ENCODE assay signal across 8 mouse cellular contexts in the genomic region with DNA sequence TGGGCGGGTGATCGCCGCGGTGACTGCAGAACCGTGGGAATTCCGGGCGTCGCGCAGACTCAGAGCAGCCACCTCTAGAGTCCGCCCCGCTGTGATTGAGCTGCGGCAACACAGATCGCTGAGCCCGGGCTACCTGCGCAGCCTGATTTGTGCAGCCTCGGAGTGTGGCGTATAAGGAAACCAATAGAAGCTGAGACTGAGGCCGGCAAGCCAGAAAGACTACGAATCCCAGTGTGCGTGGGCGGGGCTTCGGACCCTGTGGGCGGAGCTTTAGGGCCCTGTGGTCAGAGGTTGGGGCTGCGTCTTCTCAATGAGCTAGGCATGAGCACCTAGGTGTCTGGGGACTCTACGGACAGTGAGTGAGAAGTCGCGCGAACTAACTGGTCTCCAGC. TPM values are rescaled to one million over a fixed set of nuclear protein-coding genes. Genes with fewer than 3 reads are reported as not detected.
DNase-seq lines count a peak whose midpoint lies in the region; ATAC-seq and TF ChIP-seq lines count a peak whose summit lies in the region.

A gene (minus strand): TSS at position 182 of the 392 bp plus-strand sequence.

- no peaks in the 10 kb centered on the region for H3K36me3 ChIP-seq in E14TG2a.4 (ENCODE audit: insufficient read depth, low read length)
- H3K36me3 ChIP-seq in forebrain, embryonic 13.5 days (ENCODE audit: poor library complexity, severe bottlenecking): no peaks in the 10 kb centered on the region
- no peaks in the 10 kb centered on the region for H3K36me3 ChIP-seq in liver, postnatal 0 days (replicated peaks; ENCODE audit: insufficient read depth, low read length)
- no peaks in the 10 kb centered on the region for H3K36me3 ChIP-seq in neural tube, embryonic 14.5 days (ENCODE audit: control insufficient read depth, insufficient read depth, low read length)

- no peak for TF ChIP-seq EP300 in liver, postnatal 0 days (IDR thresholded peaks at IDR 0.05; ENCODE audit: low read depth)

- DNase-seq in c-Kit-positive CD71-positive TER-119-positive erythroid progenitor cells, embryonic 14.5 days (ENCODE audit: low spot score): peak; percentile 92
- DNase-seq in heart, postnatal 10 days: peak; percentile 99
- DNase-seq in large intestine, adult 2 months (ENCODE audit: low read depth, low spot score): peak; percentile 95
- peak; percentile 95 for DNase-seq in liver, postnatal 0 days
- DNase-seq in testis, postnatal 10 days (ENCODE audit: low spot score): peak; percentile 99

- intact Hi-C loops in heart, postnatal 10 days (cut with DNase I): no loop called here

- H3K27me3 ChIP-seq in E14TG2a.4 (ENCODE audit: insufficient read depth, low read length): peaks cover 11% of the 10 kb centered on the region
- no peaks in the 10 kb centered on the region for H3K27me3 ChIP-seq in forebrain, embryonic 13.5 days
- H3K27me3 ChIP-seq in liver, postnatal 0 days (ENCODE audit: insufficient read depth, low read length): no peaks in the 10 kb centered on the region
- no peaks in the 10 kb centered on the region for H3K27me3 ChIP-seq in neural tube, embryonic 14.5 days (ENCODE audit: control insufficient read depth, insufficient read depth, low read length)

- peak within 1 kb of the TSS; percentile 72 for H3K9ac ChIP-seq in forebrain, embryonic 13.5 days
- peak within 1 kb of the TSS; percentile 63 for H3K9ac ChIP-seq in liver, postnatal 0 days (replicated peaks)
- peak within 1 kb of the TSS; percentile 60 for H3K9ac ChIP-seq in neural tube, embryonic 14.5 days (replicated peaks; ENCODE audit: low read depth, low read length)

- peak within 1 kb of the TSS; percentile 87 for H3K4me3 ChIP-seq in E14TG2a.4 (replicated peaks; ENCODE audit: low read length)
- peak within 1 kb of the TSS; percentile 68 for H3K4me3 ChIP-seq in forebrain, embryonic 13.5 days
- peak within 1 kb of the TSS; percentile 56 for H3K4me3 ChIP-seq in liver, postnatal 0 days (ENCODE audit: low read depth, low read length)
- H3K4me3 ChIP-seq in neural tube, embryonic 14.5 days (ENCODE audit: low read depth, low read length): peak within 1 kb of the TSS; percentile 45

- peaks cover 27% of the 10 kb centered on the region for H3K4me1 ChIP-seq in E14TG2a.4 (replicated peaks; ENCODE audit: low read depth, low read length)
- H3K4me1 ChIP-seq in forebrain, embryonic 13.5 days: peaks cover 13% of the 10 kb centered on the region
- no peaks in the 10 kb centered on the region; the same call in 1 of the 2 replicates for H3K4me1 ChIP-seq in liver, postnatal 0 days (ENCODE audit: insufficient read depth)
- peaks cover 8% of the 10 kb centered on the region; the same call in 1 of the 2 replicates for H3K4me1 ChIP-seq in neural tube, embryonic 14.5 days (ENCODE audit: control insufficient read depth, insufficient read depth, low read length)

- no peak within 1 kb of the TSS; the same call in 1 of the 2 replicates for H3K27ac ChIP-seq in forebrain, embryonic 13.5 days
- H3K27ac ChIP-seq in liver, postnatal 0 days (ENCODE audit: low read depth): peak within 1 kb of the TSS; percentile 41
- peak within 1 kb of the TSS; percentile 1; the same call in 1 of the 2 replicates for H3K27ac ChIP-seq in neural tube, embryonic 14.5 days (ENCODE audit: low read depth, low read length)

- H3K9me3 ChIP-seq in E14TG2a.4 (ENCODE audit: low read length): no peaks in the 10 kb centered on the region
- no peaks in the 10 kb centered on the region for H3K9me3 ChIP-seq in forebrain, embryonic 13.5 days (replicated peaks)
- H3K9me3 ChIP-seq in liver, postnatal 0 days (ENCODE audit: low read length): no peaks in the 10 kb centered on the region
- no peaks in the 10 kb centered on the region for H3K9me3 ChIP-seq in neural tube, embryonic 14.5 days (ENCODE audit: control insufficient read depth, low read length)

- ATAC-seq in forebrain, embryonic 13.5 days: peak; percentile 100
- ATAC-seq in liver, postnatal 0 days: peak; percentile 98
- ATAC-seq in neural tube, embryonic 14.5 days (ENCODE audit: low read depth): peak; percentile 100

- H3K4me2 ChIP-seq in forebrain, embryonic 13.5 days: peak within 1 kb of the TSS; percentile 68
- peak within 1 kb of the TSS; percentile 70 for H3K4me2 ChIP-seq in liver, postnatal 0 days (ENCODE audit: low read depth, low read length)
- H3K4me2 ChIP-seq in neural tube, embryonic 14.5 days (ENCODE audit: low read depth, low read length): peak within 1 kb of the TSS; percentile 66

- WGBS in forebrain, embryonic 13.5 days: 0% methylated on average over 28 of the region's 28 CpGs
- WGBS in large intestine, adult 2 months: under 1% methylated on average over 28 of the region's 28 CpGs
- under 1% methylated on average over 28 of the region's 28 CpGs for WGBS in liver, postnatal 0 days (ENCODE audit: insufficient replicate concordance)
- WGBS in neural tube, embryonic 14.5 days: under 1% methylated on average over 28 of the region's 28 CpGs

- TF ChIP-seq CTCF in E14TG2a.4 (conservative IDR thresholded peaks at IDR 0.05; ENCODE audit: low read length): no peak
- TF ChIP-seq CTCF in liver, postnatal 0 days (IDR thresholded peaks at IDR 0.05; ENCODE audit: low read depth): no peak

RNA-seq across cellular contexts. Expression of the gene that starts here (rescaled TPM):
- 47.9 and 48.4 TPM in 2 replicates for polyA plus RNA-seq in forebrain, embryonic 13.5 days (2015; fragmentation: Nextera tagmentation; extraction: Ambion mirVana)
- 10 to 100 TPM; 93.2 to 94.9 TPM for total RNA-seq in heart, postnatal 10 days (2021)
- polyA plus RNA-seq in large intestine, adult 2 months (2012; rRNA removed): 91.8 and 104 TPM in 2 replicates
- 140 and 142 TPM in 2 replicates for polyA plus RNA-seq in liver, postnatal 0 days (2015; fragmentation: Nextera tagmentation; extraction: Ambion mirVana)
- 104 and 111 TPM in 2 replicates for polyA plus RNA-seq in neural tube, embryonic 14.5 days (2014; fragmentation: Nextera tagmentation; extraction: Ambion mirVana)
